Mouse (Mus musculus): ENCODE measurements at regions not wholly inside any gene's neighbourhood (a gene's known extent, or its start where the extent isn't known, plus 50 kb on each side); places are given as distances from the start of the nearest gene placed in this dataset.

- 69% methylated on average over 8 of the region's 8 CpGs for WGBS (ENCODE audit: insufficient replicate concordance)
- DNase-seq (no peak), ATAC-seq (ENCODE audit: low read depth) (no peak)
- Histone ChIP-seq H3K4me3 (replicated peaks) (no peak overlapping the region), H3K9ac (no peak overlapping the region), H3K27me3 (no peaks in the 10 kb centered on the region), H3K4me2 (no peak overlapping the region), H3K4me1 (replicated peaks) (no peaks in the 10 kb centered on the region), H3K36me3 (no peaks in the 10 kb centered on the region), H3K9me3 (replicated peaks) (no peaks in the 10 kb centered on the region), H3K27ac (no peak overlapping the region)
These were observed 111.8 kb upstream of the Bach2 start for GRCm38 (mm10) chr4:32126828-32127227.

- H3K4me2 ChIP-seq = no peak overlapping the region
- H3K4me1 ChIP-seq (replicated peaks) = no peaks in the 10 kb centered on the region
- H3K27ac ChIP-seq = no peak overlapping the region
- H3K36me3 ChIP-seq = no peaks in the 10 kb centered on the region
- H3K4me3 ChIP-seq (replicated peaks) = no peak overlapping the region
- ATAC-seq (ENCODE audit: low read depth) (no peak), DNase-seq (no peak)
- no peaks in the 10 kb centered on the region for H3K27me3 ChIP-seq
- H3K9me3 ChIP-seq (replicated peaks) = no peaks in the 10 kb centered on the region
- 76% methylated on average over 12 of the region's 12 CpGs for WGBS (ENCODE audit: insufficient replicate concordance)
- H3K9ac ChIP-seq = no peak overlapping the region
These were observed 108.0 kb upstream of the Bach2 start for GRCm38 (mm10) chr4:32130594-32130993.

DNA sequence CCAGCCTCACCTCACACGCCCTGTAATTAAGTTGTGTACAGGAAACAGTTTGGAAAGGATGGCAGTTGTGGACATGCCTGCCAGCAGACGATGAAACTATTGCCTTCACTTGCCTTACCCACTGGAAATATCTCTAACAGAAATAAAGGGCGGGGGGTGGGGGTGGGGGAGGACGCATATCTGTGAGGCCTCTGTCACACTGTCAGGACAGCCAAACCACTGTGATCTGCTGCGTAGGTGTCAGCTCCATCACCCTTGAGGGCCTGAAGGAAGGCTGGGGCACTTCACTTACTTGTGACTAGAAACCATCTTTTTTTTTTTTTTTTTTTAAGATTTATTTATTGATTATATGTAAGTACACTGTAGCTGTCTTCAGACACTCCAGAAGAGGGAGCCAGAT is 106.8 kb upstream of the Bach2 start:
- H3K4me3 ChIP-seq (replicated peaks) = no peak overlapping the region
- H3K4me1 ChIP-seq (replicated peaks) = no peaks in the 10 kb centered on the region
- H3K4me2 ChIP-seq = no peak overlapping the region
- no peak overlapping the region for H3K27ac ChIP-seq
- DNase-seq = no peak
- H3K9ac ChIP-seq = no peak overlapping the region
- H3K9me3 ChIP-seq (replicated peaks) = no peaks in the 10 kb centered on the region
- no peaks in the 10 kb centered on the region for H3K36me3 ChIP-seq
- ATAC-seq (ENCODE audit: low read depth) = no peak
- H3K27me3 ChIP-seq = no peaks in the 10 kb centered on the region
- 39% methylated on average over 5 of the region's 5 CpGs for WGBS (ENCODE audit: insufficient replicate concordance)

- peaks cover 3% of the 10 kb centered on the region; the same call in 1 of the 2 replicates for H3K4me1 ChIP-seq (replicated peaks)
- H3K4me3 ChIP-seq (replicated peaks) = no peak overlapping the region
- ATAC-seq (ENCODE audit: low read depth) (no peak), DNase-seq (no peak)
- H3K36me3 ChIP-seq = no peaks in the 10 kb centered on the region
- no peak overlapping the region for H3K9ac ChIP-seq
- no peaks in the 10 kb centered on the region for H3K27me3 ChIP-seq
- no peaks in the 10 kb centered on the region for H3K9me3 ChIP-seq (replicated peaks)
- H3K4me2 ChIP-seq = no peak overlapping the region
- H3K27ac ChIP-seq = no peak overlapping the region
- 55% methylated on average over 9 of the region's 10 CpGs for WGBS (ENCODE audit: insufficient replicate concordance)
These were observed 102.5 kb upstream of the Bach2 start for GRCm38 (mm10) chr4:32136151-32136550.

- ATAC-seq (ENCODE audit: low read depth) = no peak
- Histone ChIP-seq H3K27ac (no peak overlapping the region), H3K9me3 (replicated peaks) (no peaks in the 10 kb centered on the region), H3K36me3 (no peaks in the 10 kb centered on the region), H3K4me3 (replicated peaks) (no peak overlapping the region), H3K4me1 (replicated peaks) (peaks cover 3% of the 10 kb centered on the region; the same call in 1 of the 2 replicates), H3K4me2 (no peak overlapping the region), H3K9ac (no peak overlapping the region), H3K27me3 (no peaks in the 10 kb centered on the region)
- no peak for DNase-seq
These were observed 101.4 kb upstream of the Bach2 start for GRCm38 (mm10) chr4:32137243-32137642.

- Histone ChIP-seq H3K27ac (no peak overlapping the region), H3K4me3 (replicated peaks) (no peak overlapping the region), H3K9me3 (replicated peaks) (no peaks in the 10 kb centered on the region), H3K9ac (no peak overlapping the region), H3K36me3 (no peaks in the 10 kb centered on the region), H3K4me1 (replicated peaks) (peaks cover 3% of the 10 kb centered on the region; the same call in 1 of the 2 replicates), H3K4me2 (no peak overlapping the region), H3K27me3 (no peaks in the 10 kb centered on the region)
- DNase-seq (no peak), ATAC-seq (ENCODE audit: low read depth) (no peak)
- 48% methylated on average over 10 of the region's 10 CpGs for WGBS (ENCODE audit: insufficient replicate concordance)
These were observed 100.6 kb upstream of the Bach2 start for GRCm38 (mm10) chr4:32137966-32138365.

DNA sequence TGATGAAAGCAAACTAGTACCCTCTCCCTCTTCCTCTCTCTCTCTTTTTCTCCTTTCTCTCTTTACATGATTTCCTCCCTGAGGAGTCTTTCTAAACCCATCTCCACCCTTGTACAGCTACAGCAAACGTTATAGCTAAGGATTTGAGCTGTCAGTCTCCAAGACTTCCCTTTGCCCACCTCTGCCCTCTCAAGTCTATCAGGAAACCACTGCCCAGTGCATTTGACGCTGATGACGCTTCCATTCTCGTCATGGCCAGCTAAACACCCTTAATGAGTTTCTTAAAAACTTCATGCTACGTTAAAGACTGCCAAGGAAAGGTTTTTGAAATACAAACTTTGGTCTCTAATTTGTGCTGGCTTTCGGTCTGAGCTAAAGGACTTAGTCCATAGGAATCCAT is 99.0 kb upstream of the Bach2 start:
- Histone ChIP-seq H3K27ac (no peak overlapping the region), H3K4me2 (no peak overlapping the region)
- no peak for DNase-seq

GRCm38 (mm10) chr4:32140068-32140467 is 98.5 kb upstream of the Bach2 start:
- ATAC-seq (ENCODE audit: low read depth) (no peak), DNase-seq (no peak)
- Histone ChIP-seq H3K27ac (no peak overlapping the region), H3K27me3 (no peaks in the 10 kb centered on the region), H3K4me2 (no peak overlapping the region), H3K9me3 (replicated peaks) (no peaks in the 10 kb centered on the region), H3K4me1 (replicated peaks) (peaks cover 3% of the 10 kb centered on the region; the same call in 1 of the 2 replicates), H3K9ac (no peak overlapping the region), H3K4me3 (replicated peaks) (no peak overlapping the region), H3K36me3 (no peaks in the 10 kb centered on the region)
- WGBS (ENCODE audit: insufficient replicate concordance) = 30% methylated on average over 2 of the region's 2 CpGs

More for the DNA sequence above, 99.0 kb upstream of the Bach2 start:
- 39% methylated on average over 6 of the region's 6 CpGs for WGBS (ENCODE audit: insufficient replicate concordance)
- Histone ChIP-seq H3K27me3 (no peaks in the 10 kb centered on the region), H3K9ac (no peak overlapping the region), H3K9me3 (replicated peaks) (no peaks in the 10 kb centered on the region), H3K4me1 (replicated peaks) (peaks cover 3% of the 10 kb centered on the region; the same call in 1 of the 2 replicates), H3K36me3 (no peaks in the 10 kb centered on the region), H3K4me3 (replicated peaks) (no peak overlapping the region)
- no peak for ATAC-seq (ENCODE audit: low read depth)

- no peak overlapping the region for H3K9ac ChIP-seq
- H3K9me3 ChIP-seq (replicated peaks) = no peaks in the 10 kb centered on the region
- H3K4me2 ChIP-seq = no peak overlapping the region
- H3K36me3 ChIP-seq = no peaks in the 10 kb centered on the region
- DNase-seq (no peak), ATAC-seq (ENCODE audit: low read depth) (no peak)
- no peak overlapping the region for H3K27ac ChIP-seq
- peaks cover 2% of the 10 kb centered on the region; the same call in 1 of the 2 replicates for H3K4me1 ChIP-seq (replicated peaks)
- no peak overlapping the region for H3K4me3 ChIP-seq (replicated peaks)
- 65% methylated on average over 4 of the region's 4 CpGs for WGBS (ENCODE audit: insufficient replicate concordance)
- no peaks in the 10 kb centered on the region for H3K27me3 ChIP-seq
These were observed 96.4 kb upstream of the Bach2 start for GRCm38 (mm10) chr4:32142198-32142597.

GRCm38 (mm10) chr4:32147146-32147545 is 91.5 kb upstream of the Bach2 start:
- DNase-seq (no peak), ATAC-seq (ENCODE audit: low read depth) (no peak)
- Histone ChIP-seq H3K4me1 (replicated peaks) (no peaks in the 10 kb centered on the region), H3K4me2 (no peak overlapping the region), H3K4me3 (replicated peaks) (no peak overlapping the region), H3K27me3 (no peaks in the 10 kb centered on the region), H3K27ac (no peak overlapping the region), H3K9me3 (replicated peaks) (no peaks in the 10 kb centered on the region), H3K9ac (no peak overlapping the region), H3K36me3 (no peaks in the 10 kb centered on the region)
- WGBS (ENCODE audit: insufficient replicate concordance) = 44% methylated on average over 1 of the region's 1 CpGs

GRCm38 (mm10) chr4:32148597-32148996 is 90.0 kb upstream of the Bach2 start:
- Histone ChIP-seq H3K4me3 (replicated peaks) (no peak overlapping the region), H3K9ac (no peak overlapping the region), H3K27ac (no peak overlapping the region), H3K4me1 (replicated peaks) (no peaks in the 10 kb centered on the region), H3K9me3 (replicated peaks) (no peaks in the 10 kb centered on the region), H3K4me2 (no peak overlapping the region), H3K27me3 (no peaks in the 10 kb centered on the region), H3K36me3 (no peaks in the 10 kb centered on the region)
- ATAC-seq (ENCODE audit: low read depth) (no peak), DNase-seq (no peak)
- WGBS (ENCODE audit: insufficient replicate concordance) = 56% methylated on average over 2 of the region's 2 CpGs

GRCm38 (mm10) chr4:32149171-32149570 is 89.4 kb upstream of the Bach2 start:
- no peak overlapping the region for H3K4me3 ChIP-seq (replicated peaks)
- DNase-seq (no peak), ATAC-seq (ENCODE audit: low read depth) (no peak)
- no peaks in the 10 kb centered on the region for H3K27me3 ChIP-seq
- no peak overlapping the region for H3K9ac ChIP-seq
- no peaks in the 10 kb centered on the region for H3K4me1 ChIP-seq (replicated peaks)
- H3K27ac ChIP-seq = no peak overlapping the region
- H3K4me2 ChIP-seq = no peak overlapping the region
- WGBS (ENCODE audit: insufficient replicate concordance) = 62% methylated on average over 7 of the region's 7 CpGs
- no peaks in the 10 kb centered on the region for H3K36me3 ChIP-seq
- no peaks in the 10 kb centered on the region for H3K9me3 ChIP-seq (replicated peaks)

Data from liver, embryonic 13.5 days (tissue).